Mouse (Mus musculus) adrenal gland, adult 2 months (tissue): Measurements from ENCODE around the gene Gm39566. TPM values are rescaled to one million over a fixed set of nuclear protein-coding genes. Genes with fewer than 3 reads are reported as not detected.
A peak's percentile ranks its signal among the peaks of the same experiment; 100 is the strongest.
"Not testable (repeated sequence)": the region's sequence is repeated elsewhere in the genome, so short reads cannot be mapped to it uniquely, and the experiment has no call there.

Experiments used
- DNase-seq: peaks from one replicate; pipeline ENCODE4 v3.0.0; 2021
- long read RNA-seq: library from polyadenylated mRNA; stranded (forward); transcript quantifications from one replicate; pipeline ENCODE4 v2.0.0, GENCODE M21; 2021
- polyA plus RNA-seq: library from polyadenylated mRNA; depleted of rRNA; stranded (reverse); fragments of >200 nt; gene quantifications from 2 replicates; pipeline ENCODE4 v1.2.3, GENCODE M21; 2012; rRNA removed
- total RNA-seq, 2 experiments: library from RNA; stranded (reverse); gene quantifications; 2 replicates each; pipeline ENCODE4 v1.2.3; 2021

Gene Gm39566
- total RNA-seq: not detected
- polyA plus RNA-seq: not detected in 2 replicates
- long read RNA-seq: 0 reads

DNA sequence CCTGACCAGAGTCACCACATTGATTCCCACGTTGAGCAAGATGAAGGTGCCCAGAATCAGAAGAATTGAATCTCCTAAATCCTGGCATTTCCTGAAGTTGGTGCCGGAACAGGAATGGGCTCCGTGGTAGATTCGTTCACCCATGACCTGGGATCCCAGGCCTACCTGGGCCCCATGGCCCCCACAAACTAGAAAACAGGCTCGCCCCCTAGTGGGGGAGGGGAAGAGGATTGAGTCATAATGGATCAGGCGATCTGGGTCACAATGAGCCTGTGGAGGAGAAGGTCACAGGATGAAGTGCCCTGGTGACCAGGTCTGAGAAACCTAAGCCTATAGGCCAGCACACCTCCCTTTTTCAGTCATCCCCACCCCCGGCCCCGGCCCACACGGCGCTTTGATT is at the start of gene Gm39566:
TSS of gene Gm39566 (minus strand) at position 144 of the 400 bp plus-strand sequence.
- no peak for DNase-seq

GRCm38 (mm10) chr11:69864138-69864860 is 49.2 kb upstream of the Gm39566 start:
- DNase-seq: no peak

GRCm38 (mm10) chr11:69863729-69864128 is 48.6 kb upstream of the Gm39566 start:
- DNase-seq: not testable (repeated sequence)

GRCm38 (mm10) chr11:69858113-69858998 is 43.3 kb upstream of the Gm39566 start, which contains the start of gene Tnk1:
Tnk1 (minus strand) TSS chr11:69858730.
- DNase-seq: no peak

GRCm38 (mm10) chr11:69855347-69855746 is 40.2 kb upstream of the Gm39566 start:
- peak; percentile 55 for DNase-seq

DNA sequence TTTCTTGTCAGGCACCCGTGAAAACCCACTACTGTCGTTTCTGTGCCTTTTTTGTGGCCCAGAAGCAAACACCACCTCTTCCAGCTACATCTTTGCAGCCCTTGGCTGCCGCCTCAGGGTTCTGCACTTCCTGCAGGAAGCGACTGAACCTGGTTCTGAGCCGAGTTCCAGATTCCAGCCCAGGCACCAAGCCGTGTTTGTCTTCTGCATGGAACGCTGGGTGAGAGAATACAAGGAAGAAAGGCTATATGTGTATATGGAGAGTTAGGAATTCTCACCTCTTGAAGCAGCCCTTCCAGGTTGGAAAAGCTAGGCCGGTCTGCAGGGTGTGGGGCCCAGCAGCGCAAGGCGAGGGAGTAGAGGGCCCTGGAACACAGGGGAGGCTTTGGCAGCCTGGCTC is 39.6 kb upstream of the Gm39566 start:
- no peak for DNase-seq

GRCm38 (mm10) chr11:69853994-69854393 is 38.9 kb upstream of the Gm39566 start:
- DNase-seq: no peak

- DNase-seq: no peak
Measured at GRCm38 (mm10) chr11:69850754-69851153, 35.7 kb upstream of the Gm39566 start.

- no peak for DNase-seq
Measured at GRCm38 (mm10) chr11:69849884-69850283, 34.8 kb upstream of the Gm39566 start.

DNA sequence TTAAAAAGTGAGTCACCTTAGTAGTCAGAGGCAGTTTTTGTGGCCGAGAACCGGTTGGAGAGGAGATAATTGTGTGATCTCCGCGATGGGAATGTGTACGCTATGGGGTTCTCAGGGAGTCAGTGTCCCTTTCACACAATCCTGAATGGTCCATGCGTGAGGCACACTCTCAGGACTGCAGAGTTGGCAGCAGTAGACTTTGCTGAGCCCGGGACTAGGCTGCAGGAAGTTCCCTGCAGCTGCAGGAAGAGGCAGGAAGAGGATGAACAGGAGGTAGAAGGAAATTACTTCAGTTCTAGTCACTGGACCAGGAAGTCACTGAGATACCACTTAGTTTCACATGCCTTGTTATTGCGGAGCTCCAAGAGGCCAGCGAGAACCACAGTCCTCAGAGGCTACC is 34.0 kb upstream of the Gm39566 start:
- DNase-seq: no peak

- DNase-seq: no peak
Measured at GRCm38 (mm10) chr11:69848021-69848420, 32.9 kb upstream of the Gm39566 start.

GRCm38 (mm10) chr11:69846738-69847688 is 31.9 kb upstream of the Gm39566 start:
- peak; percentile 43 for DNase-seq

GRCm38 (mm10) chr11:69846198-69846680 is 31.1 kb upstream of the Gm39566 start, which contains the start of gene Plscr3:
Plscr3 (plus strand) TSS chr11:69846376.
- peak; percentile 95 for DNase-seq

GRCm38 (mm10) chr11:69838714-69839104 is 23.6 kb upstream of the Gm39566 start:
- no peak for DNase-seq

- DNase-seq: peak; percentile 97
Measured at GRCm38 (mm10) chr11:69837952-69838713, 23.0 kb upstream of the Gm39566 start, which contains the start of gene Tmem256. Tmem256 (plus strand) TSS chr11:69838514.

DNA sequence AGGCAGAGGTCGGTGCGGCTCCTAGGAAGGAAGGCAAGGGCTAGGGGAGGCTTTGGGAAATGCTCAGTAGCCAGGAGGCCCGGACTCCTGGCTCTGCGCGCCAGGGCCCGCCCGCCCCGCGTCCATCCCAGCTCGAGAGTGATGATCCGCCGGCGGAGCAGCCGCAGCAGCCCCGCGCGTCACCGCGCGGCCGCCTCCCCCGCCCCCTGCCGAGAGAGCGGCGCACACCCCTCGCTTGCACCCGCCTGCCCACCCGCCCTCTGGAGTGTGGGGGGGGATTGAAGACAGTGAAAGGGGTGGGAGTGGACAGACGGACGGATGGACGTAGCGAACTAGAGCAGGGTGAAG is 22.5 kb upstream of the Gm39566 start, which contains the start of gene Nlgn2:
TSS of gene Nlgn2 (minus strand) at position 181 of the 348 bp plus-strand sequence.
- no peak for DNase-seq

DNA sequence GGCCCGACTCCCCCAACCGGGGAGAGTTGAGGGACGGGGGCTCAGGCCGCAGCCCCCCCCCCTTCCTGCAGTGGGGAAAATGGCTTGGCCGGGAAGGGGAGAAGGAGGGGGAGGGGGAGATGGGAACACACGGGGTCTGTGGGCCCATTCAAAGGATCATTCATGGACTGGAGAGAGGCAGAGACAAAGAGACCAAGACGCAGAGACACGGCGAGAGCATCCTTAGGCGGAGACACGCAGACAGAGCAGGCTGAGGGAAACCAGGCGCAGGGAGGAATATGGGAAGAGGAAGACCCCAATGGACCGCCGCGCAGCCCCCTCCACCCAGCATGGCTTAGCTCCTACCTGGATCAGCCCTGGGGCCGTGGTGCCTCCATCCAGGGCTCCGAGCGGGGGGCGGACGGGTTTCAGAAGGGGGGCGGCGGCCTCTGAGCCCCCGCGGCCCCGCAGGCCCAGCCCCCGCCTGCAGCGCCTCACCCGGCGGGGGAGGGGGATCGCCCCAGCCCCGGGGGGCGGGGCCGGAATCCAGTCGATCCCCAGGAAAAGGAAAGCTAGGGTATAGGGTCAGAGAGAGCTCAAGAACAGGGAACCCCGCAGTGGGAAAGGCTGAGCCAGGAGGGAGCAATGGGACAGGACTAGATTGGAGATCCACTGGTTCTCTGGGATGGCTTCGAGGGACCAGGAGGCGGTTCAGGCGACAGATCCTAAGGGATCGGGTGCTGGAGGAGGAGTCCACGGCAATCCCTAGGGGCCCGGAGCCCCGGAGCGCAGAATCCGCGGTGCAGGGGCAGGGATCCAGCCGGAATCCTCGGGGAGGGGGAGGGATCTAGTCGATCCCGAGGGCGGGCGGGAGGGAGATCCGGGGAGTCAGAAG is 21.8 kb upstream of the Gm39566 start:
- DNase-seq: no peak

DNA sequence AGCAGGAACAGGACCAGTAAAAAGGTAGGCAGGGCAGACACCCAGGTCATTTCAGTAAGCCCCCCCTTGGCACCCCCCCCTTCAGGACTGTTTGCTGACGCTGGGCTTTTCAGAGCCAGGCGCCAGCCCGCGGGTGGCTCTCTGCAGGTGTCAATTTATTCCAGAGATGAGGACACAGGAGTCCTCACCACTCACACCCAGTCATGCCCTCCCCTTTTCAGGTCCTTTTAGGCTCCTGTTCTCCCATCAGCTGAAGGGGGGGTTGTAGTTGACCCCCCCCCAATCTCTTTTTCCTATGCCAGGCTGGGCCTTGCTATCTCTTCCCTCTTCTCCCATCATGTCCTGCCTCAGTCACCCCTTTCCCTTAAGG is 20.9 kb upstream of the Gm39566 start:
- DNase-seq: no peak

DNA sequence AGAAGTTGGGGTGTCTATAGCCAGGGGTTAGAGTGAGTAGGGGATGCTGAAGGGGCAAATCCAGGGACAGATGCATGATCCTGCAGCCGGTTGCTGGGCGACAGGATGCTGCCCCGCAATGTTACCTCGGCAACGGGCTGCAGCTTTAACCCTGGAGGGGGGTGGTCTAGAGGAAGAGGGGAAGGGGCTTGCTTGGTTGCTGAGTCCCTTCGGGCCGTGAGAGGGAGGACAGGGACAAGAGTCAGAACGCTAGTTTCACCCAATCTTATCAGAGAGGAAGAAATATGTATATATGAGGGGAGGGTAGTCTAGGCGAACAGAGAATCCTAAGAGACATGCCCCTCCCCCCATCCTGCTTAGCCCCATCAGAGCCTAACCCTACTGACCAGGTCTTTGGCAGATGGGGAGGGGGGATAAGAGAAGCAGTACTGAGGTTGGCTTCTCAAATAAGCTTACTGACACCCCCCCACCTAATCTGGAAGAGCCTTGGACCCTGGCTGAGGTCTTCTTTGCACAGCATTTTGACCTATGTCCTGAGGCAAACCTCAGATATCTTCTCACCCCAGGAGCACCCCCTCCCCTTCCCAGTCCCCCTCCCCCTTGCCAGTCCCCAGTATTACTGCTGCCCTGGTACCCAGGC is 20.3 kb upstream of the Gm39566 start:
- DNase-seq: no peak
